Mouse (Mus musculus) spleen, postnatal 14 days (tissue): ENCODE results near the gene Gm5538.

Experiments
- DNase-seq, 2 experiments: peaks; one replicate each; pipeline ENCODE4 v3.0.0; 2021 to 2022; ENCODE audit warnings: low spot score in 2 of 2

Gene Gm5538

DNA sequence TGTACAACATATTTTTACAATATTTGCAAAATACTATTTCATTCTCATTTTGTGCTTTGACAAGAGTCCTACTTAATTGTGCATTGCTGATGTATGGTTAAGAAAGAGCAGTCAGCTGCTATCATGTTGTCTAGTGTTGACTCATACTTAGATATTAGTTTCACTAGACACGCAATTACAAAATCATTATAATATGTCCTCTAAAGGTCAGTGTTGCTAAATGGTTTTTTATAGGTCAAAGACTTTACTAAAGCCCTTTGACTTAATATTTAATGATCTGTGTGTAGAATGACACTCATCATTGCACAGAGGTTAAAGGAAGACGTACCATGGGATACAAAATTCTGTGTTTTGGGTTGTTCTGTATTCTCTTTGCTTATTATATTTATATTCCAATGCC, at the start of gene Gm5538:
Gm5538 (plus strand) TSS at position 301 of the 400 bp plus-strand sequence.
- DNase-seq = no peak

DNA sequence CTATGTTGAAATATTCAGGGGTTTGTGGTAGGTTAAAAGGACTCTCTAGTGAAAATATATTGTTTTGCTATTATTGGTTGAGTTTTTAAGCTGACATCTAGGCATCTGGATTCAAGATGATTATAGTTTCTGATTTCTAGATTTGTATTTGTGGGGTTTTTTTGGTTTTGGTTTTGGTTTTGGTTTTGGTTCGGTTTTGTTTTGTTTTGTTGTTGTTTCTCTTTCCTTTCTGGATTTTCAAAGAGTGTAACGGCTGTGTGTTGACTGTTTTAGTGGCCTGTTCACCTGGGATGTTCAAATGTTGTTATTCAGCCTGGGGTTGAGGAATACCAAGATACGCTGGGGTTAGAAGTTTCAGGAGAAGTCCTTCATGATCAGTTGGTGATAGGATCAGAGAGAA, 32.2 kb upstream of the Gm5538 start:
- DNase-seq = no peak

DNA sequence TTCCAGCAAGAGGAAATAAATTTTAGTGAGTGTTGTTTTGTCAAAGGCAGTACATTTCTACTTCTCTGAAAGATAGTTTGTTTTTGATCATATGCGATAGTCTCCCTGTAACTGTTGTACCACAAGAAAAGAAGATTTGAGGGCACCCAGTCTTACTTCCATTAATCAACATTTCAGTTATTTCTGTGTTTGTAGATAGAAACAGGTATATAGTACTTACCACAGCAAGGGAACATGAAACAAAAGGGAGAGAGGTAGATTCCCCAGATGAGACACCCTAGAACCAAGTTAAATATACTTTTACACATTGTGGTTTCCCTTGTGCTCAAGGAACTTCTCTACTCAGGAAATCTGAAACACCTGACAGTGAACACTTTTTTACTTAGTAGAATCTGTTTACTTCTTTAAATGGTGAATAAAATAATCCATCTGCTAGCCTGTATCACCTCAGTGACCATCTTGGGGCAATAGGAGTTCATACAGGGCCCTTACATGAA, 26.9 kb upstream of the Gm5538 start:
- no peak for DNase-seq

DNA sequence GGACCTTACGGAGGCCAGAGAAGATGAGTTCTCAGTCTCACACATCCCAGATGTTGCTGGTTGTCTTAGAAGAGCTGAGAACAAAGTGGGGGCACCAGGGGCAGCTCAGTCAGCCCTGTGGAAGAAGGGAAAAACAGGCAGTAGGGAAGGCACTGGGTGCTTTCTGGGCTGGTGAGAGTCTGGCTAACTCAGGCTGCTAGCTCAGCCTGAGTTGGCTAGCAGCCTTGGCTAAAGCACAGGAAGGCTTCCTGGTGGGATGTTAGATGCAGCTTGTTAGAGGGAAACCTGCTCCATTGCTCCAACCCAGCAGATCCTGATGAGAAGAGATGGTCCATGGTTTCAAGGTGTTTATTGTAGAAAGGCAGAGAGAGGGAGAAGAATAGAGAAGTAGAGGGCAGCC, 10.3 kb downstream of the Gm5538 start:
- DNase-seq = no peak

DNA sequence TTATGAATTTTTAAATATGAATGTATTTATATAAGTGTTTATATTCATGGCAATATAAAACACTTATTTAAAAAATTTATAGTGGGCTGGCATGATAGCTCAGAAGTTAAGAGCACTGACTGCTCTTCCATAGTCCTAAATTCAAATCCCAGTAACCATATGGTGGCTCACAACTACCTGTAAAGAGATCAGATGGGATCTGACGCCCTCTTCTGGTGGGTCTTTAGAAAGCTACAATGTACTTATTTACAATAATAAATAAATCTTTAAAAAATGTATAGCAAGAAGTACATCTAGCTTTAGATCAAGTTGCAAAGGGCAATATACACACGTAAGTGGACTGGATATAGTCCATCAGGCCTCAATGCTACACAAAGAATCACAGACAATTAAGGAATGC, 14.6 kb downstream of the Gm5538 start:
- DNase-seq = no peak
